Mouse (Mus musculus): ENCODE results near the gene Syk. TPM values are rescaled to one million over a fixed set of nuclear protein-coding genes. Genes with fewer than 3 reads are reported as not detected.

Gene Syk
- total RNA-seq, 4 experiments from 2014 or later, result 2.0 to 5.2 (median 3.2) TPM

GRCm38 (mm10) chr13:52566777-52567176 is 16.2 kb upstream of the Syk start:
- DNase-seq (ENCODE audit: low spot score in 2 of 2), result no peak

DNA sequence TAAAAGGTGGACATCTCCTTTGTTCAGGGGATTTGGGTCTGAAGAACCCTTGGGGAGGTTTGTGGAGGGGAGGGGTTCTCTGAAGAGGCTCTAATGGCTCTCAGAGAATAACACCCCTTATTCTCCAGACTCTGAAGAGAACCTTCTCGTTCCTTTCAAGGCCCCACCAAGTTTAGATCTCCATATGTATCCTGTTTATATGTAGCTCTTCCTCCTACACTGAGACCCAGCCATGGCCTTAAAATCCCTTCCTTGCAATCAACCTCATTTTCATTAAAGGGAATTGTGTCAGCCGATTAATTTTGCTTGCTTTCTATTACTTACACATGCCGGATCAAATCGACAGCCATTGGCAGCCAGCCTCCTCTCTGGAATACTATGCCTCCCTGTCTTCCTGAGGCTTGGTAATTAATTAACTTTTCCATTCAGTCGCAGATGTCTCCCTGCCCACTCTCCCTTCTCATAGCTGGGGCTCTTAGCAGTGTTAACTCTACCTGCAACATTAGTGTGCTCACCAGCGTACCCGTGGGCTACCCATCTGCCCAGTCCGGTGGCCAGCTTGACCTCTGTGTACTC is 13.7 kb upstream of the Syk start:
- no peak for DNase-seq (ENCODE audit: low spot score in 2 of 2)

GRCm38 (mm10) chr13:52570276-52570675 is 12.7 kb upstream of the Syk start:
- DNase-seq (ENCODE audit: low spot score in 2 of 2), result peak in 1 of 2 experiments; percentile 87

DNA sequence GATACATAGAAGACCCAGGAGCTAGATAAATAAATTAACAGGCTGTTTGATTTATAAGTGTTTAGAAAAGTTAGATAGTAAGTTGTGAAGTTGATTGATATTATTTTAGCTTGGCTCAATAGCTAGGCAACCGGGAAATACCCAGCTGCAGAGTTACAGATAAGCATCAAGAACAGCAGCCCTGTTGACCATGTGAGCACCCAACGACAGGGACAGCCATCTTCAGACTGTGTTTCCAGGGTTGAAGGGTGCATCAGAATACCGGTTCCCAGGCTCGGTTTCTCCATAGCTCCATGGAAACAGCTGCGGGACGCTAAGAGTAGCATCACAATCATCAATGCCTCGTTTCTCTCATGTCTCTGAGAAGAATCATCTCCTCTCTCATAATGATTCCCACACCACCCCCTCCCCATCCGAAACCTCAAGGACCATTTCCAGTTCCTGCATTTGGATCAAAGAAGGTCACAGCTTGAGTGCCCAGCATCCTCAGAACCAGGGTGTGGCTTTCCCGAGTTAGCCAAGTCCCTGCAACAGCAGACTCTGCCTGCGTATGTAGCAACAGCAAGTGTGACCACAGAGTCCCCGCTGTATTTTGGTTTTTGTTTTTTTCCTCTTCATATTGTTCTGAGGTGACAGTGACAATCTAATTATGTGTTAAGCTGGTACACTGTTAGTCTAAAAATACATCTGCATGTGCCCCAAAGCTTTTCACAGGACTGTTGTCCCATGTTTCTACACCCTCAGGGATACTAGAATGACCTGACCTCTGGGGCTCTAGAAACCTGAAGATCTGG is 11.2 kb upstream of the Syk start:
- no peak for DNase-seq (ENCODE audit: low spot score in 2 of 2)

DNA sequence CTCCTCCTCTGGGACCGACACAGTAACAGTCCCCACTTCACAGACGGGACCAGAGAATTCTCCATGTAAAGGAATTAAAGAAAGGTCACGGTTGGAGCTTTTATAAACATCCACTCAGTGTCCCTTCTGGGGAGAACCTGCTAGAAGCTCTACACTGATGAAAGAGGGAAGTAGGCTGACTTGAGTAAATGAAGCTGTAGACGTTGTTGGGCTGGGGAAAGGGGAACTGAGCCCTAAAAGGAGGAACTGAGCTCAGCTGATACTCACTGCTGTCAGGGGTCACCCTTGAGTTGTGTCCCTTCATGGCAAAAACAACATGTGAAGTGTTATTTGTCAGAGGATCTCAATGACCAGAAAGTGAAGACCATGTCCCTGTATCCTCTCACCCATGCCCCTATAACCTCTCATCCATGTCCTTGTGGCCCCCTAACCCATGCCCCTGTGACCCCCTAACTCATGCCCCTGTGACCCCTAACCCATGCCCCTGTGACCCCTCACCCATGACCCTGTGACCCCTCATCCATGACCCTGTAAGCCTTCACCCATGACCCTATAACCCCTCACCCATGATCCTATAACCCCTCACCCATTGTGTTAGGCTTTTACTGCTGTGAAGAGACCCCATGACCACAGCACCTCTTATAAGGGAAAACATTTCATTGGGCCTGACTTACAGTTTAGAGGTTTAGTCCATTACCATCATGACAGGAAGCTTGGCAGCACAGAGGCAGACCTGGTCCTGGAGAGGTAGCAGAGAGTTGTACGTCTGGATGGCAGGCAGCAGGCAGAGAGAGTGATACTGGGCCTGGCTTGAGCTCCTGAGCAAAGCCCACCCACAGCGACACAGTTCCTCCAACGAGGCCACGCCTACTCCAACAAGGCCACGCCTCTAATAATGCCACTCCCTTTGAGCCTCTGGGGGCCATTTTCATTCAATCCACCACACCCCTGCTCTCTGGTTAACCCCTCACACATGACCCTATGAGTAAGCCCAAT is 10.2 kb upstream of the Syk start:
- DNase-seq (ENCODE audit: low spot score in 2 of 2), result no peak

DNA sequence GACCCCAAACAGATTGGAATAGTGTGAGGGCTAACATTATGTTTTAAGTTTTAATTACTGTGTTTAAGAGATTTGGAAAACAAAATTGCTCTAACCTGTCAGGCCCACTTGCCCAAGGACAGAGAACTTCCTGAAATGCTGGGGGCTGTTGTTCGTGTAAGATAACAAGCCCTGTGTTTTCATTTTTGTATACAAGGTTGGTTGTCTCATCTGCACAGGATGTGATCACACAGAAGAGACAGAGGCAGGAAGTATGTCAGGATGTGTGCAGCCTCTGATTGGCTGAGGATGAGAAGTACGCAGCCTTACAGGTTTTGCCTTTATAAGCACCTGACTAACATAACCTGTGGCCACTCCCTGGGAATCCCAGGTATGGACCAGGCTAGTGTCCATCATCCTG is 8.7 kb upstream of the Syk start:
- DNase-seq (ENCODE audit: low spot score in 2 of 2), result no peak

DNA sequence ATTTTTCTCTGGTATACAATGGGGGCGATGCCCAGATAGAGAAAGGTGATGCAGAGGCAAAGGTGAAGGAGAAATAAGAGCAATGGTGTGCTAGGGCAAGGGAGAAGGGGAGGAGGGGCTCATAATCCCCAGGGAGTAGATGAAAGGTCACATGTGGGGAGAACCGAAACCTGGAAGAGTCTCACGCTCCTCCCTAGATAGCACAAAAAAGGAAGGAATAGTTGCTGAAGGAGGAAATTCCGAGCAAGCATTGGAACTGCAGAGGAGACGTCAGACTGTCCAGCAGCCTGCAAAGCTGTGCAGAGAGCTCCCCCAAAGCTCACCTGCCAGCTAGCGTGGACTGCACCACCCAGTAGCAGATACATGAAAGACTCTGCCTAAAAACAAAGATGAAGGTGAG is 7.5 kb upstream of the Syk start:
- DNase-seq (ENCODE audit: low spot score in 2 of 2), result no peak

- no peak for DNase-seq (ENCODE audit: low spot score in 2 of 2)
Observed at GRCm38 (mm10) chr13:52576021-52576614, 6.9 kb upstream of the Syk start.

DNA sequence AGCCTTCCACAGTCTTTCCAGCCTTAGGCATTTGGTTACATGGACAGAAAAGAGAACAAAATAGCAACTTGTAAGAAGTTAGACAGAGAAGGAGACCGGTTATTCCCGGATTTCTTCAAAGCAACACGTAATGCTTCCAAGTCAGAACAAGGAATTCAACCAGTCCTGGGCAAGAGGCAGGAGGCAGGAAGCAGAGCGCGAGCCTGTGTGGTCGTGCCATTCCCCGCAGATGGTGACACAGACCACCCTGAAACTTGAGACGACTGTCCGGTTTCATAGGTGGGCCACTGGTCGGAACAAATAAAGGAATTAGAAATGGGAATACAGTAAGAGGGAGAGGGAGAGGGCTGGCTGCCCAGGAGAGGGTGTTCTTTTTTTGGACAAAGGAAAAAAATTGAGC is 6.1 kb upstream of the Syk start:
- DNase-seq (ENCODE audit: low spot score in 2 of 2), result no peak

- DNase-seq (ENCODE audit: low spot score in 2 of 2), result no peak
Observed at GRCm38 (mm10) chr13:52577326-52577920, 5.5 kb upstream of the Syk start.

DNA sequence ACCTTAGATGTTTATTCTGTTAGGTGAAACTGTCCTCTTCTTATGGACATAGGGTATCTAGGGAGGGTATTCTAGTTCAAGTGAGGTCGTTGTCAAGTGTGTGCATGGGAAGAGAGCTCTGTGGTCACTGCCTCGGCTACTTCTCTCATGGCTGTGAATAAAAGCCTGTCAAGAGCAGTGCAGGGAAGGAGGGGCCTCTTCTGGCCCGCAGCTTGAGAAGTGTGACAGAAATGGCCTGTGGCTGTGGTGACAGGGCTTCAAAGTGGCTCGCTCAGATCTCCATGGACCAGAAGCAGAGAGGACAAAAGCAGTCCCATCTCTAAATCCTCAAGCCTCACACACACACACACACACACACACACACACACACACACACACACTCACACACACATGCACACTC is 5.0 kb upstream of the Syk start:
- DNase-seq (ENCODE audit: low spot score in 2 of 2), result no peak

DNA sequence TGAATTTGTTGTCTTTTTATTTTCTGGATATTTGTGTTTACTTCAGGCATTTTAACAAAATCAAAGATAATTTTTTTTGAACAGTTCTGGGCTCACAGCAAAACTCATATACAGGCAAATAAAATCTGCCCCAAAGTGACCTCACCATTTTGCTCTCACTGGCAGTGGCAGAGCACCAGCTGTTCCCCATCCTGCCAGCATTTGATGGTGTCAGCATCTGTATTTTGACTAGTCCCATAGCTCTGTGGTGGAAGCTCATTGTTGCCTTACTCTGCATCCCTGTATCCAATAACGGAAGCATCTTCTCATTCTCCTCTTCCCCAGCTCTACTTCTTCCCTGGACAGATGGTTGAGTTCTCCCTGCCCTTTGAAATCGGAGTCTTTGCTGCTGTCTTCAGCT is 4.2 kb upstream of the Syk start:
- no peak for DNase-seq (ENCODE audit: low spot score in 2 of 2)

GRCm38 (mm10) chr13:52582506-52582877 is 481 bp upstream of the Syk start:
- DNase-seq (ENCODE audit: low spot score in 2 of 2), result no peak

DNA sequence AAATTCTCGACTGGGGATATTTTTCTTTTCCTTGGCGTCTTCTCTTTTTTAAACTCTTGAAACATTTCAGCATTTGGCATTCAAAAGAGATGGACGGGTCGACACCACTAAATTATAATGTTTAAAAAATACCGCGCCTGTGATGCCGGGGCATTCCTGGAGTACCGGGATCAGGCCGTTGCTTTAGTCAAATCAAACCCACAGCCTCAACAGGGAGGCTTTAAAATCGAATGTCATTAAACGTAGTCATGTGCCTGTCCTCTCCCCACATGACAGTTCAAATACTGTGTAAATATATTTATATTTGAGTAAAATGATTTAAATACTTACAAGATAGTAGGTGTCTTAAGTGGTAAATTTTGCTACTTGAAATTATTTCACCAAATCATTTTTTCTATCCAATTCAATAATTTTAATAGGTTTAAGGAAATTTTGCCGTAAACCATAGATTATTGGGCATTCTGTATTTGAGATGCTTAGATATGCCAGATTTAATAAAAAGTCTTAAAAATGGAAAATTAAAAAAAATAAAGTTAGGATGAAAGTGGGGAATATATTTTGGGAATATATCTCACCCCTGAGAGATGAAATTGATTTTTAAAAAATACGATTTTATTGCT is 1.1 kb downstream of the Syk start:
- DNase-seq (ENCODE audit: low spot score in 2 of 2), result no peak

GRCm38 (mm10) chr13:52584654-52585455 is 1.9 kb downstream of the Syk start:
- no peak for DNase-seq (ENCODE audit: low spot score in 2 of 2)

- no peak for DNase-seq (ENCODE audit: low spot score in 2 of 2)
Observed at GRCm38 (mm10) chr13:52587761-52588160, 4.8 kb downstream of the Syk start.

- DNase-seq (ENCODE audit: low spot score in 2 of 2), result no peak
Observed at GRCm38 (mm10) chr13:52589043-52589442, 6.1 kb downstream of the Syk start.

GRCm38 (mm10) chr13:52591831-52592230 is 8.9 kb downstream of the Syk start:
- DNase-seq (ENCODE audit: low spot score in 2 of 2), result no peak

DNA sequence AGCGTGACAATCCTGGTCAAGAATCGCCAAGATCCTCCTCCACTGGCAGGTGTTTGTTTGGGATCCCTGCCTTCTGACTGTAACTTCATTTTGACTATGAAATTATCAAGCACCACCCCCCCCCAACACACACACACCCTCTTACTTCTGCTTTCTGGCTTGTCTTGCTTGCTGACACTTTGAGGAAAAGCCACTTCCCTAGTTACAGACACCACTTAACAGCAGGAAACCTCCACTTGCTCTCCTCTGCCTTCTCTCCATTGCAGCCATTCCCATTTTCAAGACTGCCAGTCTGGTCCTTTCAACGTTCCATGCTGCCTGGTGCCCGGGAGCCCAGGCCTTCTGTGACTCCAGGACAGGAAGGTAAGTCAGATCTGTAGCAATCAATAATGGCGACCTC is 13.7 kb downstream of the Syk start:
- no peak for DNase-seq (ENCODE audit: low spot score in 2 of 2)

- no peak for DNase-seq (ENCODE audit: low spot score in 2 of 2)
Observed at GRCm38 (mm10) chr13:52597092-52597678, 14.2 kb downstream of the Syk start.

All from left cerebral cortex, adult 8-10 months (tissue).